Mouse (Mus musculus) kidney, postnatal 0 days (tissue): ENCODE measurements at regions not wholly inside any gene's neighbourhood (a gene's known extent, or its start where the extent isn't known, plus 50 kb on each side); places are given as distances from the start of the nearest gene placed in this dataset.

ENCODE experiments used
- ATAC-seq: fragments of 200-750 bp; cut with Nextera tagmentation; replicated peaks from 2 replicates; pipeline ENCODE4 v1.8.0; 2017; ENCODE audit warnings: low read depth, moderate number of reproducible peaks, moderate TSS enrichment, moderate library complexity; ENCODE audit not compliant: low FRiP score
- DNase-seq: peaks from one replicate; pipeline ENCODE4 v3.0.0-alpha.2; 2016; ENCODE audit warnings: low spot score
- H3K27ac ChIP-seq: fragments of 300-500 bp; sonication (generic); 2 replicates; pipeline ENCODE4 v1.5.1; 2014; ENCODE audit warnings: mild to moderate bottlenecking
- H3K27me3 ChIP-seq: fragments of 300-500 bp; sonication (generic); 2 replicates; pipeline ENCODE4 v1.6.1; 2014; ENCODE audit warnings: low read length, mixed read lengths; ENCODE audit not compliant: insufficient read depth
- H3K36me3 ChIP-seq: fragments of 300-500 bp; sonication (generic); 2 replicates; pipeline ENCODE4 v1.6.1; 2014; ENCODE audit warnings: low read length, mixed read lengths; ENCODE audit not compliant: insufficient read depth
- H3K4me1 ChIP-seq: fragments of 300-500 bp; sonication (generic); replicated peaks from 2 replicates; pipeline ENCODE4 v1.6.1; 2014; ENCODE audit warnings: antibody characterized with exemption, low read length, mixed read lengths; ENCODE audit not compliant: insufficient read depth
- H3K4me2 ChIP-seq: fragments of 300-500 bp; sonication (generic); 2 replicates; pipeline ENCODE4 v1.6.1; 2014; ENCODE audit warnings: mild to moderate bottlenecking, low read length, moderate library complexity, mixed read lengths
- H3K4me3 ChIP-seq: fragments of 300-500 bp; sonication (generic); replicated peaks from 2 replicates; pipeline ENCODE4 v1.5.1; 2014; ENCODE audit warnings: low read depth, low read length
- H3K9ac ChIP-seq: fragments of 300-500 bp; sonication (generic); 2 replicates; pipeline ENCODE4 v1.6.1; 2014; ENCODE audit warnings: low read depth, low read length
- H3K9me3 ChIP-seq: fragments of 300-500 bp; sonication (generic); replicated peaks from 2 replicates; pipeline ENCODE4 v1.6.1; 2016; ENCODE audit warnings: low read length, inconsistent platforms, mixed read lengths
- CTCF ChIP-seq: IDR thresholded peaks from 2 replicates; pipeline ENCODE4 v1.5.1; 2016; ENCODE audit warnings: antibody characterized with exemption, low read depth, mild to moderate bottlenecking, moderate library complexity
- WGBS: fragments of 180-500 bp; shearing (Covaris S2); extraction: QIAGEN DNeasy Blood & Tissue Kit; methylation state at CpG from one replicate; pipeline ENCODE4 v1.1.7; 2014; 5-methylcytosine and 5-hydroxymethylcytosine counted together

- H3K9ac ChIP-seq = no peak overlapping the region
Measured at GRCm38 (mm10) chr16:79986746-79987145, 895.8 kb upstream of the Tmprss15 start.

GRCm38 (mm10) chr16:79972146-79972545 is 881.2 kb upstream of the Tmprss15 start:
- ATAC-seq = no peak
- WGBS = 90% methylated on average over 6 of the region's 6 CpGs
- H3K27me3 ChIP-seq = no peaks in the 10 kb centered on the region
- H3K4me3 ChIP-seq = no peak overlapping the region
- no peaks in the 10 kb centered on the region for H3K9me3 ChIP-seq
- H3K4me1 ChIP-seq = no peaks in the 10 kb centered on the region
- H3K9ac ChIP-seq = no peak overlapping the region
- no peak for DNase-seq
- no peak overlapping the region for H3K4me2 ChIP-seq
- H3K27ac ChIP-seq = no peak overlapping the region
- no peaks in the 10 kb centered on the region for H3K36me3 ChIP-seq
- no peak for TF ChIP-seq CTCF

More at GRCm38 (mm10) chr16:79986746-79987145, 895.8 kb upstream of the Tmprss15 start:
- Histone ChIP-seq H3K9me3 (no peaks in the 10 kb centered on the region), H3K27me3 (no peaks in the 10 kb centered on the region), H3K4me2 (no peak overlapping the region), H3K4me3 (no peak overlapping the region), H3K27ac (no peak overlapping the region), H3K4me1 (no peaks in the 10 kb centered on the region), H3K36me3 (no peaks in the 10 kb centered on the region)
- ATAC-seq (no peak), DNase-seq (no peak)
- no peak for TF ChIP-seq CTCF
- 45% methylated on average over 2 of the region's 2 CpGs for WGBS

- TF ChIP-seq CTCF = no peak
- Histone ChIP-seq H3K27me3 (no peaks in the 10 kb centered on the region), H3K4me1 (no peaks in the 10 kb centered on the region), H3K9ac (no peak overlapping the region), H3K36me3 (no peaks in the 10 kb centered on the region), H3K27ac (no peak overlapping the region), H3K4me3 (no peak overlapping the region), H3K9me3 (no peaks in the 10 kb centered on the region), H3K4me2 (no peak overlapping the region)
- DNase-seq = no peak
- WGBS = 70% methylated on average over 2 of the region's 2 CpGs
- ATAC-seq = no peak
Measured at GRCm38 (mm10) chr16:79937042-79937441, 846.1 kb upstream of the Tmprss15 start.

GRCm38 (mm10) chr16:79907126-79907525 is 816.2 kb upstream of the Tmprss15 start:
- no peak overlapping the region for H3K4me3 ChIP-seq

GRCm38 (mm10) chr16:79901467-79901866 is 810.6 kb upstream of the Tmprss15 start:
- no peak overlapping the region for H3K9ac ChIP-seq
- no peaks in the 10 kb centered on the region for H3K4me1 ChIP-seq
- no peak for ATAC-seq
- H3K36me3 ChIP-seq = no peaks in the 10 kb centered on the region
- DNase-seq = peak; percentile 22
- TF ChIP-seq CTCF = peak; percentile 55
- H3K27me3 ChIP-seq = no peaks in the 10 kb centered on the region
- no peak overlapping the region for H3K27ac ChIP-seq
- no peak overlapping the region for H3K4me3 ChIP-seq
- H3K9me3 ChIP-seq = no peaks in the 10 kb centered on the region
- H3K4me2 ChIP-seq = no peak overlapping the region
- WGBS = 63% methylated on average over 2 of the region's 2 CpGs

More at GRCm38 (mm10) chr16:79907126-79907525, 816.2 kb upstream of the Tmprss15 start:
- H3K4me2 ChIP-seq = no peak overlapping the region
- no peak overlapping the region for H3K27ac ChIP-seq
- no peak for ATAC-seq
- TF ChIP-seq CTCF = no peak
- H3K9ac ChIP-seq = no peak overlapping the region
- H3K4me1 ChIP-seq = no peaks in the 10 kb centered on the region
- 86% methylated on average over 1 of the region's 1 CpGs for WGBS
- H3K36me3 ChIP-seq = no peaks in the 10 kb centered on the region
- no peaks in the 10 kb centered on the region for H3K27me3 ChIP-seq
- DNase-seq = no peak
- no peaks in the 10 kb centered on the region for H3K9me3 ChIP-seq

GRCm38 (mm10) chr16:79881855-79882254 is 791.0 kb upstream of the Tmprss15 start:
- Histone ChIP-seq H3K27me3 (no peaks in the 10 kb centered on the region), H3K4me2 (no peak overlapping the region), H3K27ac (no peak overlapping the region), H3K4me1 (no peaks in the 10 kb centered on the region), H3K4me3 (no peak overlapping the region), H3K36me3 (no peaks in the 10 kb centered on the region), H3K9me3 (no peaks in the 10 kb centered on the region), H3K9ac (no peak overlapping the region)
- ATAC-seq (no peak), DNase-seq (no peak)
- no peak for TF ChIP-seq CTCF
- WGBS = 51% methylated on average over 3 of the region's 3 CpGs

GRCm38 (mm10) chr16:79878063-79878462 is 787.2 kb upstream of the Tmprss15 start:
- no peak for TF ChIP-seq CTCF
- Histone ChIP-seq H3K27me3 (no peaks in the 10 kb centered on the region), H3K4me2 (no peak overlapping the region), H3K36me3 (no peaks in the 10 kb centered on the region), H3K4me1 (no peaks in the 10 kb centered on the region), H3K9ac (no peak overlapping the region), H3K9me3 (no peaks in the 10 kb centered on the region), H3K4me3 (no peak overlapping the region), H3K27ac (no peak overlapping the region)
- no peak for ATAC-seq
- DNase-seq = no peak
- WGBS = 38% methylated on average over 4 of the region's 4 CpGs
